ENCODE assay signal across 7 mouse cellular contexts in genomic region chr9:21221383-21221929, GRCm38 (mm10). TPM values are rescaled to one million over a fixed set of nuclear protein-coding genes. Genes with fewer than 3 reads are reported as not detected.
DNase-seq lines count a peak whose midpoint lies in the region; ATAC-seq and TF ChIP-seq lines count a peak whose summit lies in the region.

No protein-coding gene starts in this region.

- H3K27ac ChIP-seq in heart, postnatal 0 days (ENCODE audit: low read depth): peak overlapping the region; percentile 73; the same call in 1 of the 2 replicates
- H3K27ac ChIP-seq in limb, embryonic 14.5 days (replicated peaks; ENCODE audit: low read depth, low read length): no peak overlapping the region

- no peaks in the 10 kb centered on the region for H3K9me3 ChIP-seq in heart, postnatal 0 days (replicated peaks; ENCODE audit: control insufficient read depth, low read length)
- H3K9me3 ChIP-seq in limb, embryonic 14.5 days (ENCODE audit: control insufficient read depth, low read length): no peaks in the 10 kb centered on the region

- no peak overlapping the region for H3K4me3 ChIP-seq in heart, postnatal 0 days (ENCODE audit: low read depth, low read length)
- H3K4me3 ChIP-seq in limb, embryonic 14.5 days (replicated peaks; ENCODE audit: low read length): no peak overlapping the region

- H3K9ac ChIP-seq in heart, postnatal 0 days (replicated peaks; ENCODE audit: low read depth, low read length): no peak overlapping the region
- no peak overlapping the region for H3K9ac ChIP-seq in limb, embryonic 14.5 days (ENCODE audit: low read depth, low read length, severe bottlenecking)

- ATAC-seq in heart, postnatal 0 days (ENCODE audit: insufficient read depth, low read depth): 0 out of 2 replicates have a peak, but pooled peaks have one; percentile 21
- peak; percentile 36; the same call in 1 of the 2 replicates for ATAC-seq in limb, embryonic 14.5 days (ENCODE audit: low FRiP score, low read depth)

- no peaks in the 10 kb centered on the region for H3K27me3 ChIP-seq in heart, postnatal 0 days (ENCODE audit: control insufficient read depth, insufficient read depth, low read length)
- no peaks in the 10 kb centered on the region for H3K27me3 ChIP-seq in limb, embryonic 14.5 days (ENCODE audit: control insufficient read depth, insufficient read depth, low read length)

- TF ChIP-seq EP300 in heart, postnatal 0 days (IDR thresholded peaks at IDR 0.05; ENCODE audit: low read depth): no peak

- no peak for TF ChIP-seq POLR2A in limb, embryonic 14.5 days (IDR thresholded peaks at IDR 0.05; ENCODE audit: borderline replicate concordance, extremely low read depth, insufficient read depth, insufficient read length)

- 26% methylated on average over 7 of the region's 7 CpGs for WGBS in heart, postnatal 0 days
- 17% methylated on average over 7 of the region's 7 CpGs for WGBS in limb, embryonic 14.5 days

- peak; percentile 92 for DNase-seq in 416B (ENCODE audit: low read depth)
- DNase-seq in CD4-positive, CD25-positive, alpha-beta regulatory T cell, adult 2 months (ENCODE audit: low read depth, low spot score): peak; percentile 92
- peak; percentile 89 for DNase-seq in embryo, embryonic 10 days (ENCODE audit: low spot score)
- DNase-seq in heart, postnatal 0 days (ENCODE audit: low spot score): peak; percentile 72
- peak; percentile 82 for DNase-seq in limb, embryonic 14.5 days (ENCODE audit: low spot score)
- DNase-seq in naive thymus-derived CD4-positive, alpha-beta T cell, adult 2 months (ENCODE audit: low read depth): peak; percentile 93
- no peak for DNase-seq in right cerebral cortex, postnatal 14 days

- TF ChIP-seq CTCF in heart, postnatal 0 days (IDR thresholded peaks at IDR 0.05; ENCODE audit: low read depth): peak; percentile 49

- peaks cover 8% of the 10 kb centered on the region; the same call in 1 of the 2 replicates for H3K4me1 ChIP-seq in heart, postnatal 0 days (ENCODE audit: control insufficient read depth, insufficient read depth)
- H3K4me1 ChIP-seq in limb, embryonic 14.5 days (ENCODE audit: control insufficient read depth, insufficient read depth, low read length): peaks cover 3% of the 10 kb centered on the region; the same call in 1 of the 2 replicates

- peak overlapping the region; percentile 54 for H3K4me2 ChIP-seq in heart, postnatal 0 days (ENCODE audit: low read depth, low read length)
- H3K4me2 ChIP-seq in limb, embryonic 14.5 days (replicated peaks; ENCODE audit: low read depth, low read length, severe bottlenecking): no peak overlapping the region

- H3K36me3 ChIP-seq in heart, postnatal 0 days (replicated peaks; ENCODE audit: control insufficient read depth, insufficient read depth, low read length): no peaks in the 10 kb centered on the region
- no peaks in the 10 kb centered on the region for H3K36me3 ChIP-seq in limb, embryonic 14.5 days (ENCODE audit: control insufficient read depth, insufficient read depth, low read length)

RNA-seq across cellular contexts. Expression of gene Keap1, which starts 17.7 kb away (rescaled TPM):
- total RNA-seq in heart, postnatal 0 days (2014; rRNA removed; ENCODE audit: low replicate concordance): 67.9 and 79.0 TPM in 2 replicates
- 42.7 and 45.7 TPM in 2 replicates for polyA plus RNA-seq in heart, postnatal 0 days (2015; fragmentation: Nextera tagmentation; extraction: Ambion mirVana)
- 52.8 and 73.8 TPM in 2 replicates for polyA plus RNA-seq in limb, embryonic 14.5 days (2012; rRNA removed)
- 50.4 and 52.3 TPM in 2 replicates for polyA plus RNA-seq in limb, embryonic 14.5 days (2014; fragmentation: Nextera tagmentation; extraction: Ambion mirVana)

RNA-seq across cellular contexts. Expression of gene S1pr5, which starts 26.8 kb away (rescaled TPM):
- total RNA-seq in heart, postnatal 0 days (2014; rRNA removed; ENCODE audit: low replicate concordance): not detected in 2 replicates
- polyA plus RNA-seq in heart, postnatal 0 days (2015; fragmentation: Nextera tagmentation; extraction: Ambion mirVana): 0.10 and 0.15 TPM in 2 replicates
- 1.6 TPM in 2 replicates for polyA plus RNA-seq in limb, embryonic 14.5 days (2012; rRNA removed)
- polyA plus RNA-seq in limb, embryonic 14.5 days (2014; fragmentation: Nextera tagmentation; extraction: Ambion mirVana): 1.1 and 2.5 TPM in 2 replicates

RNA-seq across cellular contexts. Expression of gene Atg4d, which starts 43.6 kb away (rescaled TPM):
- total RNA-seq in heart, postnatal 0 days (2014; rRNA removed; ENCODE audit: low replicate concordance): 41.2 and 67.4 TPM in 2 replicates
- polyA plus RNA-seq in heart, postnatal 0 days (2015; fragmentation: Nextera tagmentation; extraction: Ambion mirVana): 53.6 and 56.1 TPM in 2 replicates
- 26.9 and 29.0 TPM in 2 replicates for polyA plus RNA-seq in limb, embryonic 14.5 days (2012; rRNA removed)
- polyA plus RNA-seq in limb, embryonic 14.5 days (2014; fragmentation: Nextera tagmentation; extraction: Ambion mirVana): 31.6 and 35.8 TPM in 2 replicates

RNA-seq across cellular contexts. Expression of gene Pde4a, which starts 55.9 kb away (rescaled TPM):
- total RNA-seq in heart, postnatal 0 days (2014; rRNA removed; ENCODE audit: low replicate concordance): 10.2 and 14.6 TPM in 2 replicates
- 16.6 and 17.5 TPM in 2 replicates for polyA plus RNA-seq in heart, postnatal 0 days (2015; fragmentation: Nextera tagmentation; extraction: Ambion mirVana)
- 5.7 and 7.1 TPM in 2 replicates for polyA plus RNA-seq in limb, embryonic 14.5 days (2012; rRNA removed)
- polyA plus RNA-seq in limb, embryonic 14.5 days (2014; fragmentation: Nextera tagmentation; extraction: Ambion mirVana): 4.4 and 5.7 TPM in 2 replicates
